Mouse (Mus musculus) heart, postnatal 36 days (tissue): ENCODE results near the gene Klri2. TPM values are rescaled to one million over a fixed set of nuclear protein-coding genes. Genes with fewer than 3 reads are reported as not detected.
"Not testable (repeated sequence)": the region's sequence is repeated elsewhere in the genome, so short reads cannot be mapped to it uniquely, and the experiment has no call there.

Experiments
- DNase-seq, 2 experiments: peaks; one replicate each; pipeline ENCODE4 v3.0.0; 2021 to 2022
- intact Hi-C: fragments of 180-260 bp; cut with DNase I; formaldehyde crosslinking; loops from one replicate; pipeline ENCODE4 v1.15.1; 2025
- microRNA-seq, 2 experiments: library from miRNA; unstranded; fragments of <30 nt; microRNA quantifications; one replicate each; pipeline ENCODE4 v1.2.0; 2021; ENCODE audit warnings: borderline number of aligned reads in 2 of 2
- total RNA-seq, 2 experiments: library from RNA; stranded (reverse); gene quantifications; 2 replicates each; pipeline ENCODE4 v1.2.3; 2021

The Klri2 gene
- total RNA-seq = not detected

- intact Hi-C loops = no loop called here
- no peak for DNase-seq
Measured at GRCm38 (mm10) chr6:129740069-129740721, at the start of gene Klri2. TSS of gene Klri2 (minus strand) at chr6:129740484.

- intact Hi-C loops, DNase-seq: not testable (repeated sequence)
Measured at GRCm38 (mm10) chr6:129784170-129784569, 43.9 kb upstream of the Klri2 start, which contains the start of gene Gm156. TSS of gene Gm156 (minus strand) at chr6:129784270.

DNA sequence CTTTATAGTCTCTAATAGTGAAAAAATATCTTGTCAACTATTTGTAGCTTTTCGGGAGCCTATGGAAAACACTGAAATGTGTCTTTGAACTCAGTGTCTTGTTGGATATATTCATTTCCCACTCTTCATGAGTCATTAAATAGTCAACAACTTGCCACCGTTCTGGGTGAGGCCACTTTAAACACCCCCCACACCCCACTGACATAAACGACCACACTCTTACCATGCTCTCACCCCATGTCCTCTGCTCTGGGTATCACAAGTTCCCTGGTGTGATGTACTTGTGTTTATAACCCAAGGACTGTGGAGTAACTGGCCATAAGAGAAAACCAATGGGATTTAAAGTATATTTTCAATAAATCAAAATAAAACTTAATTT lies 7.4 kb upstream of the Klri2 start:
- DNase-seq = no peak
- intact Hi-C loops = no loop called here

- intact Hi-C loops = no loop called here
- no peak for DNase-seq
Measured at GRCm38 (mm10) chr6:129747016-129747653, 6.9 kb upstream of the Klri2 start.

GRCm38 (mm10) chr6:129746151-129746550 lies 5.9 kb upstream of the Klri2 start:
- DNase-seq = no peak
- intact Hi-C loops = no loop called here

DNA sequence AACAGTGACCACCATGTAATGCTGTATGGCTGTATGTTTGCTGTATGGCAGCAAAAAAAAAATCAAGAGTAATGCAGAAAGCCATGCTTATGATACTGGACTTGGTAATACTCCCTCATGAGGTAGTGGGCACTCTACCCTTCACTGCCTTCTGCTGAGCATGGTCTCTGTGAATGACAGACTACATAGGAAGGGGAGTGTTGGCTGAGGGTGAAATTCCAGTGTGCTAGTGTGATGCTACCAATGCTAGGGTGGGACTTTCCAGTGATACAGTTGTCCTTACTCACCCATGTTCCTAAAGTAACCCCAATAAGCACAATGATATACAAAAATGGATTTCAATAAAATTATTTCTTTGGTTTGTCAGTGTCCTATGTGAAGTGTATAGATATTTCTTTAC lies 3.9 kb downstream of the Klri2 start:
- intact Hi-C loops = no loop called here
- DNase-seq = no peak

GRCm38 (mm10) chr6:129727237-129727636 lies 13.0 kb downstream of the Klri2 start:
- intact Hi-C loops = no loop called here
- no peak for DNase-seq

GRCm38 (mm10) chr6:129721390-129721789 lies 18.9 kb downstream of the Klri2 start:
- DNase-seq = no peak
- intact Hi-C loops = no loop called here

DNA sequence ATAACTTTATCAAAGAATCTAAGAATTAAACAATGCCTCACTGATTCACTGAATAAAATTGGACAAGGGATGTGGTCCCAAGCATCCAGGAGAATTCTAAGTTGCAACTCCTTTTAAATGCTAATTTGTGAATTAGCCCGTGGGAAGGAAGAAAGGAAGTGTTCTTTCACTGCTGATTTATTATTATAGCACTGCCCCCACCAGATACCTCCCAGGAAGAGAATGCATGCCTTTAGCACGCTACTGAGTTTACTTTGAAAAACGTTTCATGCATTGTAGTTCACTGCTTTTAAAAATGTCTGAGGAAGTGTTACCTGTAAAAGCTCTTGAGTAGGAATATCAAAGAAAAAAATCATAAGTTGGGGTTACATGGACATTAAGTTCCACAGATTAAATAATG lies 19.8 kb downstream of the Klri2 start:
- intact Hi-C loops = no loop called here
- DNase-seq = no peak

DNA sequence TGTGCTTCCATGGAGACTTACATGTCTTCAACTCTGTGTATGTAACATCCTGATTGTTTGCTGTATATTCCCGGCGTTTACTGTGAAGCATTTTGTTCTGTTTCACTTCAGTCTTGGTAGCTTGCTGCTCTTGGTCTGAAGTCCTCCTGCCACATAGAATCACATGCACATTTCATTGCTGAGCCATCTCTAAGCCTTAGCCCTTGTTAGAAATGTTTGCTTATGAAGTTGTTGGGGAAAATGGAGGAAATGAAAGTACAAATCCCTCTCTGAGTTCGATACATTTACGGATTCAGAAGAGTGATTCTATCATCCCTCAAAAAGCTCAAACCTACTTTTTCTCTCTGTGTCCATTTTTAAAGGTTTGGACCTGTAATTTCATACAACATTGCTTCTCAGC lies 23.3 kb downstream of the Klri2 start, which contains the start of gene Klri1:
Klri1 (minus strand) TSS at position 101 of the 400 bp plus-strand sequence.
- intact Hi-C loops = no loop called here
- no peak for DNase-seq

GRCm38 (mm10) chr6:129713566-129713965 lies 26.7 kb downstream of the Klri2 start:
- DNase-seq = no peak
- intact Hi-C loops = no loop called here

DNA sequence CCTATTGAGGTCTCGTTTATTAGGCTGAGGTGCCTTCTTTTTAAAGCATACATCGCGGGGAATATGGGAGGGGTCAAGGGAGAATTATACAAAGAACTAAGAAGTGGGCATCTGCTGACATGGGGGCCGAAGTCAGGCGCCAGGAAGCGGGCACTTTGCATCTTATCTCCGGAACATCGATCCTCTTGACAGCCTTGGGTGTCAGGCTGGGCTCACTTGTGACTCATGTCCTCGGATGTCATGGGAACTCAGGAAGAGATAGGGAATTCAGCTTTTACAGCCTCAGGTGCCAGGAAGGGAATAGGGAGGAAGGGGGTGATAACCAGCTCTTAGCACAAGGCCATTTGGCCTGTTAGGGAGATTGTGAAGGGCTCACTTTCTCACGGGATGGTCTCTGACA lies 48.8 kb downstream of the Klri2 start:
- intact Hi-C loops, DNase-seq: not testable (repeated sequence)

- no peak for DNase-seq
- intact Hi-C loops = no loop called here
Measured at GRCm38 (mm10) chr6:129680379-129680778, 59.9 kb downstream of the Klri2 start.

Small RNAs within 50 kb of the gene (microRNA-seq; reads per million reads assigned to microRNA genes)
- 0 reads per million in 2 experiments for gene Mir680-1

Other genes starting within 250 kb of the Klri2 start
- gene Olr1, start 233.3 kb downstream of the Klri2 start, total RNA-seq = under 1 TPM; 0.08 to 0.16 TPM
- gene Tmem52b, start 227.9 kb downstream of the Klri2 start, total RNA-seq = not detected
- 100 to 1,000 TPM; 151 to 152 TPM for gene Gabarapl1, start 207.3 kb downstream of the Klri2 start, total RNA-seq
- not detected for gene Klre1, start 162.6 kb downstream of the Klri2 start, total RNA-seq
- under 1 TPM in 1 of 2 experiments, not detected in 1; 0.38 TPM for gene Klrd1, start 148.7 kb downstream of the Klri2 start, total RNA-seq
- gene Klrk1, start 116.6 kb downstream of the Klri2 start, total RNA-seq = under 1 TPM in 1 of 2 experiments, not detected in 1; 0.19 TPM
- gene Klrc3, start 97.1 kb downstream of the Klri2 start, total RNA-seq = not detected
- not detected for gene Klrc2, start 79.8 kb downstream of the Klri2 start, total RNA-seq
- gene Klrc1, start 61.5 kb downstream of the Klri2 start, total RNA-seq = under 1 TPM in 1 of 2 experiments, not detected in 1; 0.41 TPM
- gene Klri1, start 23.4 kb downstream of the Klri2 start, total RNA-seq = not detected
- not detected for gene Gm156, start 43.8 kb upstream of the Klri2 start, total RNA-seq
- not detected for gene Gm17631, start 122.2 kb upstream of the Klri2 start, total RNA-seq
- gene Klra17, start 136.2 kb upstream of the Klri2 start, total RNA-seq = not detected
- gene Klra5, start 177.2 kb upstream of the Klri2 start, total RNA-seq = not detected